Mouse (Mus musculus): ENCODE measurements around the gene Slc15a4. TPM values are rescaled to one million over a fixed set of nuclear protein-coding genes. Genes with fewer than 3 reads are reported as not detected.

The Slc15a4 gene
- total and polyA plus RNA-seq, 2 experiments from 2014 or later = 18.5 to 41.2 TPM

DNA sequence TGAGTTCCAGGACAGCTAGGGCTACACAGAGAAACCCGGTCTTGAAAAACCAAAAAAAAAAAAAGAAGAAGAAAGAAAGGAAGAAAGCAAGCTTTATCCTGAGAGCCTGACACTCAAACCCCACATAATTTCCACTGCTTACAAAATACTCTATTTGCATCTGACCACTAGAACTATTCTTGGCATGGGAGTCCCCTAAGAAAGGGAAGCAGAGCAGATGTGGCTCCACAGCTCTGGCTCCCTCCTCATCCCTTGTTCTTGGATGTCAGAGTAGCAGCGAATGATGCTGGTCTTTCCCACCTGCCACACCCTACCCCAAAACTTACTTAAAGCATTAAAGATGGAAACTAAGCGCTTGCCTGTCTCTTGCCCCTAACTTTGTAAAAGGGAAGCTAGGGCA lies 17.2 kb downstream of the Slc15a4 start:
- 71% methylated on average over 3 of the region's 3 CpGs for WGBS
- no peaks in the 10 kb centered on the region for H3K27me3 ChIP-seq (ENCODE audit: insufficient read depth, low read length)
- H3K4me3 ChIP-seq (ENCODE audit: low read length) = peak overlapping the region; percentile 99
- no peaks in the 10 kb centered on the region for H3K9me3 ChIP-seq (ENCODE audit: low read length)
- TF ChIP-seq CTCF (IDR thresholded peaks at IDR 0.05; ENCODE audit: low read depth) = no peak
- H3K4me2 ChIP-seq (ENCODE audit: low read depth, low read length) = peak overlapping the region; percentile 99
- H3K9ac ChIP-seq (replicated peaks; ENCODE audit: low read length) = no peak overlapping the region
- no peaks in the 10 kb centered on the region for H3K36me3 ChIP-seq (ENCODE audit: insufficient read depth, low read length)
- H3K27ac ChIP-seq = no peak overlapping the region
- DNase-seq (ENCODE audit: low spot score) (no peak), ATAC-seq (no peak)
- H3K4me1 ChIP-seq (ENCODE audit: insufficient read depth, low read length) = peaks cover 20% of the 10 kb centered on the region

GRCm38 (mm10) chr5:127612397-127612796 lies 20.3 kb downstream of the Slc15a4 start:
- Histone ChIP-seq H3K36me3 (ENCODE audit: insufficient read depth, low read length) (peaks cover 12% of the 10 kb centered on the region; the same call in 1 of the 2 replicates), H3K9ac (replicated peaks; ENCODE audit: low read length) (no peak overlapping the region), H3K4me1 (ENCODE audit: insufficient read depth, low read length) (peaks cover 20% of the 10 kb centered on the region), H3K27ac (no peak overlapping the region), H3K9me3 (ENCODE audit: low read length) (no peaks in the 10 kb centered on the region), H3K27me3 (ENCODE audit: insufficient read depth, low read length) (no peaks in the 10 kb centered on the region), H3K4me3 (ENCODE audit: low read length) (no peak overlapping the region), H3K4me2 (ENCODE audit: low read depth, low read length) (no peak overlapping the region)
- 99% methylated on average over 6 of the region's 6 CpGs for WGBS
- no peak for TF ChIP-seq CTCF (IDR thresholded peaks at IDR 0.05; ENCODE audit: low read depth)
- no peak for ATAC-seq
- no peak for DNase-seq (ENCODE audit: low spot score)

GRCm38 (mm10) chr5:127611881-127612280 lies 20.8 kb downstream of the Slc15a4 start:
- Histone ChIP-seq H3K9ac (replicated peaks; ENCODE audit: low read length) (no peak overlapping the region), H3K4me2 (ENCODE audit: low read depth, low read length) (no peak overlapping the region), H3K36me3 (ENCODE audit: insufficient read depth, low read length) (peaks cover 12% of the 10 kb centered on the region; the same call in 1 of the 2 replicates), H3K4me1 (ENCODE audit: insufficient read depth, low read length) (peaks cover 20% of the 10 kb centered on the region), H3K27me3 (ENCODE audit: insufficient read depth, low read length) (no peaks in the 10 kb centered on the region), H3K4me3 (ENCODE audit: low read length) (no peak overlapping the region), H3K27ac (no peak overlapping the region), H3K9me3 (ENCODE audit: low read length) (no peaks in the 10 kb centered on the region)
- WGBS = 81% methylated on average over 1 of the region's 1 CpGs
- TF ChIP-seq CTCF (IDR thresholded peaks at IDR 0.05; ENCODE audit: low read depth) = no peak
- ATAC-seq (no peak), DNase-seq (ENCODE audit: low spot score) (no peak)

- H3K4me1 ChIP-seq (ENCODE audit: insufficient read depth, low read length) = peaks cover 16% of the 10 kb centered on the region
- no peaks in the 10 kb centered on the region for H3K9me3 ChIP-seq (ENCODE audit: low read length)
- no peaks in the 10 kb centered on the region for H3K27me3 ChIP-seq (ENCODE audit: insufficient read depth, low read length)
- no peak overlapping the region for H3K4me2 ChIP-seq (ENCODE audit: low read depth, low read length)
- TF ChIP-seq CTCF (IDR thresholded peaks at IDR 0.05; ENCODE audit: low read depth) = no peak
- ATAC-seq = no peak
- WGBS = 77% methylated on average over 6 of the region's 6 CpGs
- H3K4me3 ChIP-seq (ENCODE audit: low read length) = no peak overlapping the region
- peaks cover 13% of the 10 kb centered on the region for H3K36me3 ChIP-seq (ENCODE audit: insufficient read depth, low read length)
- no peak overlapping the region for H3K9ac ChIP-seq (replicated peaks; ENCODE audit: low read length)
- DNase-seq (ENCODE audit: low spot score) = peak; percentile 56
- no peak overlapping the region for H3K27ac ChIP-seq
These were observed 21.7 kb downstream of the Slc15a4 start for GRCm38 (mm10) chr5:127610787-127611509.

- no peak overlapping the region for H3K4me3 ChIP-seq (ENCODE audit: low read length)
- TF ChIP-seq CTCF (IDR thresholded peaks at IDR 0.05; ENCODE audit: low read depth) = no peak
- no peak for ATAC-seq
- no peak overlapping the region for H3K9ac ChIP-seq (replicated peaks; ENCODE audit: low read length)
- H3K4me1 ChIP-seq (ENCODE audit: insufficient read depth, low read length) = peaks cover 2% of the 10 kb centered on the region; the same call in 1 of the 2 replicates
- H3K4me2 ChIP-seq (ENCODE audit: low read depth, low read length) = no peak overlapping the region
- WGBS = 88% methylated on average over 7 of the region's 7 CpGs
- no peak overlapping the region for H3K27ac ChIP-seq
- H3K36me3 ChIP-seq (ENCODE audit: insufficient read depth, low read length) = peaks cover 19% of the 10 kb centered on the region
- no peaks in the 10 kb centered on the region for H3K27me3 ChIP-seq (ENCODE audit: insufficient read depth, low read length)
- H3K9me3 ChIP-seq (ENCODE audit: low read length) = no peaks in the 10 kb centered on the region
- no peak for DNase-seq (ENCODE audit: low spot score)
These were observed 23.4 kb downstream of the Slc15a4 start for GRCm38 (mm10) chr5:127609191-127609714.

GRCm38 (mm10) chr5:127607507-127607906 lies 25.2 kb downstream of the Slc15a4 start:
- Histone ChIP-seq H3K27me3 (ENCODE audit: insufficient read depth, low read length) (no peaks in the 10 kb centered on the region), H3K4me2 (ENCODE audit: low read depth, low read length) (no peak overlapping the region), H3K9ac (replicated peaks; ENCODE audit: low read length) (no peak overlapping the region), H3K36me3 (ENCODE audit: insufficient read depth, low read length) (peaks cover 37% of the 10 kb centered on the region), H3K9me3 (ENCODE audit: low read length) (no peaks in the 10 kb centered on the region), H3K4me3 (ENCODE audit: low read length) (no peak overlapping the region), H3K4me1 (ENCODE audit: insufficient read depth, low read length) (no peaks in the 10 kb centered on the region), H3K27ac (no peak overlapping the region)
- TF ChIP-seq CTCF (IDR thresholded peaks at IDR 0.05; ENCODE audit: low read depth) = no peak
- WGBS = 77% methylated on average over 2 of the region's 2 CpGs
- DNase-seq (ENCODE audit: low spot score) = no peak
- no peak for ATAC-seq

DNA sequence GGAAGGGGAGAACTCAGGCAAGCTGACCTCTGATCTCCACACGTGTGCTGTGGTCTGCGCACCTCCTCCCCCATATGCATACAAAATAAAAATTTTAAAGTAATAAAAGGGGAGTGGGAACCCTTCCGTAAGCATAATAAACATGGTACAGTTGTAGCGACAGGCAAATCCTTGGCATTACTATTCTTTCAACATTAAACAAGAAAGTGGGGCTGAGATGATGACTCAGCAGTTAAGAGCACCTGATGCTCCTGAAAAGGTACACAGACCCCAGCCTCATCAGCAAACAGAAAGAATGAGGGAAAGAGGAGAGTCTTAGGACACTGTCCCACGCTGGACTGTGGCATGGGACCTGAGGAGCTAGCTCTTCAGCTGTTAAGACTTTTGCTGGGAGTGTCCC lies 29.7 kb downstream of the Slc15a4 start:
- no peak for ATAC-seq
- Histone ChIP-seq H3K9ac (replicated peaks; ENCODE audit: low read length) (no peak overlapping the region), H3K9me3 (ENCODE audit: low read length) (no peaks in the 10 kb centered on the region), H3K4me1 (ENCODE audit: insufficient read depth, low read length) (no peaks in the 10 kb centered on the region), H3K4me2 (ENCODE audit: low read depth, low read length) (no peak overlapping the region), H3K4me3 (ENCODE audit: low read length) (no peak overlapping the region), H3K36me3 (ENCODE audit: insufficient read depth, low read length) (peaks cover 60% of the 10 kb centered on the region), H3K27me3 (ENCODE audit: insufficient read depth, low read length) (no peaks in the 10 kb centered on the region), H3K27ac (no peak overlapping the region)
- DNase-seq (ENCODE audit: low spot score) = no peak
- no peak for TF ChIP-seq CTCF (IDR thresholded peaks at IDR 0.05; ENCODE audit: low read depth)
- WGBS = 95% methylated on average over 5 of the region's 5 CpGs
